Mouse (Mus musculus) testis, adult 2 months (tissue): Measurements from ENCODE around the gene Sdsl.

Experiments
- CTCF ChIP-seq: fragments of 200-500 bp; IDR thresholded peaks from 2 replicates; pipeline ENCODE4 v1.5.1; 2012; ENCODE audit warnings: low read depth, mild to moderate bottlenecking, inconsistent platforms, low read length, moderate library complexity; ENCODE audit not compliant: control insufficient read depth, insufficient read depth, insufficient replicate concordance
- POLR2A ChIP-seq: fragments of 200-500 bp; IDR thresholded peaks from 2 replicates; pipeline ENCODE4 v1.6.1; 2012; ENCODE audit warnings: low read depth, mild to moderate bottlenecking, inconsistent platforms, low read length, moderate library complexity; ENCODE audit not compliant: control insufficient read depth

DNA sequence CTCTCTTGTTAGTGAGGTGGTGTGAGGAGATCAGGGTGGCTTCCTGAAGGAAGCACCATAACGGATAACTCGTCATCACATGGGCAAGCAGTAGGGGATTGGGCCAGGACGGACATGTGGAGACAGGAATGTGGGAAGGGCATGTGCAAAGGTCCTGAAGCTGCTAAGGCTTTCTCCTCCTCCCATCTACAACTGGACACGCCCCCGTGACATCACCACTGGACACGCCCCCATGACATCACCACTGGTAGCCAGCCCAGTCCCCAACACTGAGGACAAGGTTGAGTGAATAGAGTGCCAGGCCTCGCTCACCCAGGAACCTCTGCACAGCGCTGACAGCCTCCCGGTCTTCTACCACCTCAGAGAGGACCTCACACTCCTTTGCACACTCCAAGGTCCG, 13.5 kb downstream of the Sdsl start:
- TF ChIP-seq CTCF: 0 out of 2 replicates have a peak, but pooled peaks have one; percentile 1
- TF ChIP-seq POLR2A: no peak
